Mouse (Mus musculus) left cerebral cortex, postnatal 25 days (tissue): ENCODE results near the gene Snx29. TPM values are rescaled to one million over a fixed set of nuclear protein-coding genes. Genes with fewer than 3 reads are reported as not detected.
"Not testable (repeated sequence)": the region's sequence is repeated elsewhere in the genome, so short reads cannot be mapped to it uniquely, and the experiment has no call there.

Experiments
- DNase-seq, 2 experiments: peaks; one replicate each; pipeline ENCODE4 v3.0.0; 2022; ENCODE audit warnings: low spot score in 2 of 2, mixed read lengths in 1 of 2
- intact Hi-C: fragments of 180-260 bp; cut with DNase I; formaldehyde crosslinking; loops from one replicate; pipeline ENCODE4 v1.15.1; 2025
- total RNA-seq, 2 experiments: library from RNA; stranded (reverse); gene quantifications; 2 replicates each; pipeline ENCODE4 v1.2.3; 2021

The Snx29 gene
- total RNA-seq, 2 experiments from 2014 or later, result 19.4 to 24.4 TPM

DNA sequence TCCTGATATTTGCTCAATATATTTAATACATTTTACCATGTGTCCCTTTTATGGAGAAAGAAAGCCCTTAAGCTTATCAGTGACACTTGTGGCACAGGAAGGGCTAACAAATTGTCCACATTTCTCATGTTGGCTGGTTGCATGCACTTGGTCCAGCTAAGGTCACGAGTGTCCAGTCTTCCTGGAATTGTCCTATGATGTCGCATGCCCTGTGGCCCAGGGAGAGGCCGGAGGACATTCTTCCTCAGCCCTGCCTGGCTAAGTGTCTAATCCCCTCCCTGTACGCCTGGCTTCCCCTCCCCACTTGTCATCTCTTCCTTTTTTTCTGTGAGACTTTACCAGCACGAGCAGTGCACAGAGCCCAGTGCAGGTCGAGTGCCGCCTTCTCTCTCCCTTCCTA, 29.2 kb downstream of the Snx29 start:
- no peak for DNase-seq
- intact Hi-C loops, result no loop called here

DNA sequence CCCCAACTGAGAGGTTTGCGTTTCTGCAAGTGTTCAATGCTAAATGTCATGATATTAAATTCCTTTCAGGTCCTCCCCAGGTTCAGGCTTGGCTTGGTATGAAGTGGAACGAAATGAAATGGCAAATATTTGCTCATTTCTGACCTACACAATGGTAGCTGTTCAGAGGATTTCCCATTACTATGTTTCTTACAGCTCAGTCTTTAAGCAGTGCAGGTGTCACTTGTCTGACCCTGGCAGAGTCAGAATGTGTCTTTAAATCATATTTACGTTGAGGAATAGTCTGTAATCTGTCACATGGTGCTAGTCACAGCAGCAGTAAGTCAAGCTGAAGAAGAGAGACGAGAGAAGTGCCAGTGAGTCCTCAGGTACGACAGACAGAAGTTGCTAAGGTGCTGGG, 36.5 kb downstream of the Snx29 start:
- no peak for DNase-seq
- intact Hi-C loops, result no loop called here

DNA sequence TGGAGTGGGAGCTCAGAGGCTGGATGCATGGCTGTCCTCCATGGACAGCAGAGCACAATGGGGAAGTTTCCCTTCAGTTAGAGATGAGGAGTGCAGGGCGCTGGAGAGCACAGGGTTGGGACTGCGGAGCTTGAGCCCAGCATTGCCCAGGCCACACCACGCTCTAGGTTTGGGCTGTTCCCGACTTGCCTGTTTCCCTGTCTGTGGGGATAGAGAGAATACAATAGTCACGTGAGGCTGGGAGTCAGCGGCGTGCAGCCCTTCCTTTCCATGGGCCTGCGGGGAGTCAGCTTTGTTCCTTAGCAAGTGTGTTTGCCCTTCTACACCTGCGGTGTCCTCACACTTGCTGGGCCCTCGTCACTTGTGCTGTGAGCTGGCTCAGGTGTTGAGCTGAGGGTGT, 37.2 kb downstream of the Snx29 start:
- DNase-seq, result no peak
- intact Hi-C loops, result loop anchor here (2.0 kb wide), 1 partner anchor 383 kb away; no protein-coding TSS in a partner anchor

DNA sequence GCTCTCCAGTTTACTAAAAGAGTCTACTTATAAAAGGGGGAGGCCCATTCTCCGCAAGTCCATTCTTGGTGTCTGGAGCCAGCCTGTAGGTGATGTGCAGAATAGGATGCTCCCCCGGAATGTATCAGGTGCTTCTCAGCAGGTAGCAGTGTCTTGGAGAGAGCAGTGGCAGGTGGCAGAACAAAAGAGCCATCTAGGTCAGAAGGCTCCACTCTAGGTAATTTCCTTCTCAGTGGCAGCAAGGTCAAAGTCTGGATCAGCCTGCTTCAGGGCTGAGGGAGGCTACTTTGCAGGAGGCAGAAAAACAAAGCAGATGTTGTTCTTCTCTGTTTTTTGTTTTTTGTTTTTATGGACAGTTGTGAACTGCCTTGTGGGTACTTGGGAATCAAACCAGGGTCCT, 37.9 kb downstream of the Snx29 start:
- intact Hi-C loops, result loop anchor here (2.0 kb wide), 1 partner anchor 382 kb away; no protein-coding TSS in a partner anchor
- DNase-seq, result not testable (repeated sequence)

DNA sequence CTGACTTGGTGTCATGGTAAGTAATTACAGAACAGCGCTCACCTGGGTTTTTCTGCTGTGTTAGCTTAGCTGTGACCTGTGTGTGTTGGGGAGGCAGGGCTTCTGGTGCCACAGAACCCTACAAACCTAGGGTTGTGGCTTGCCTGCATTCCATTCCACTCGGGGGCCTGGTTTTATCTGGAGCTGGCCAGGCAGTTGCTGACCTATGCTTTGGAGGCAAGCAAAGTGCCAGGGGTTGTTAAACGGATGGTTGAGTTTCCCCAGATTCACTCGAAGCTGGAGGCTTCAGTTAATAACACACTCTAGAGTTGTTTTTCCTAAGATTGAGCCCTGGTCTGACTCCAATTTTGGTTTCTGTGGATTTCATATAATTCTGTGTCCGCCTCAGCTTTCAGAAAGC, 42.9 kb downstream of the Snx29 start:
- intact Hi-C loops, result no loop called here
- DNase-seq, result no peak

DNA sequence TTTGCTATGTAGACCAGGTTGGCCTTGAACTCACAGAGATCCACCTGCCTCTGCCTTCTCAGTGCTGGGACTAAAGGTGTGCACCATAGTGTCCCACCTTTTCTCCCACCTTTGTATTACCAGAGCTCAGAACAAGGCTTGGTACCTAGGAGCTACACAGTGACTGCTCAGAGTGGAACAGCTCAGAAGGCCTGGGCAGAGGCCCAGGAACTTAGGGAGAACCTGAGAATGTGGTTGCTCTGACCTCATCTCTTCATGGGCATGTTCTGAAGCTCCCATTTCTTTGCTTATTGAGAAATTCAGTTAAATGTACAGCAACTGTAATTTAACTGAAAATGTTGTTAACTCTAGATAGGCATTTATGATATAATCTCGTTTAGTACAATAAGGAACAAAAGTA, 44.1 kb downstream of the Snx29 start:
- intact Hi-C loops, result no loop called here

DNA sequence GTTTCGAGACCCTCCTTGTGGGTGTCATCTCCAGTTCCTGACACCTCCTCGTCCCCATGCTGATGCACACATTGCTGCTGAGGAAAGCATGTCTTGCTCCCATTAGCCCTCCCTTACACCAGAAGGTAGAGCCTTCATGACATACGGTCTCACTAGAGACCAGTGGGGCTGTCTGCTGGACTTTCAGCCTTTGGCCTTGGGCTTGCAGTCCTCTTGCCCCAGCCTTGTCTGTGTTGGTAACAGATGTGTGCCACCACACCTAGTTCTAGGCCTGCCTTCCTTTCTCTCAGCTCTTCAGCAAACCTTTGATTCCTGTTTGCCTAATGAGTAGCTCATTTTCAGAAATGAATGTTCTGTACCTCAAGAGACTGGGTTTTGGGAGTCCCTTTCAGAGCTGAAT, 45.7 kb downstream of the Snx29 start:
- no peak for DNase-seq
- intact Hi-C loops, result no loop called here

More for the DNA sequence above, 44.1 kb downstream of the Snx29 start:
- no peak for DNase-seq

DNA sequence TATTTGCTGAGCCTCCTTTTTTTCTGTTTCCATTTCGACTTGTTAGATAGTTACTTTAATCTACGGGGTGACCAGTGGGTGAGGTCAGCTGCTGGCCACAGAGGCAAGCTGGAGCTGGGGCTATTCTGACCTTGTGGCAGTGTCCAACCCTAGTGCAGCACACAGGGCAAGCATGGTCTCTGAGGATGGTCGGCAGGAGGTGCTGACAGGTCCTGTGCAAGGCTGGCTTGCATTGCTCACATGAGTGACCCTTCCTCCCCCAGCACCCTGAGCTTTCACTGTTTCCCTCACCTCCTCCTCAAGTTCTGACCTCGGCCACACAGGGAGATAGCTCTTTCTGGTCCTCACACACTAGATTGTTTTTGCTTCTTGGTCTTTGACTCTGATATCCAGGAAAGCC, 46.5 kb downstream of the Snx29 start:
- DNase-seq, result no peak
- intact Hi-C loops, result no loop called here

DNA sequence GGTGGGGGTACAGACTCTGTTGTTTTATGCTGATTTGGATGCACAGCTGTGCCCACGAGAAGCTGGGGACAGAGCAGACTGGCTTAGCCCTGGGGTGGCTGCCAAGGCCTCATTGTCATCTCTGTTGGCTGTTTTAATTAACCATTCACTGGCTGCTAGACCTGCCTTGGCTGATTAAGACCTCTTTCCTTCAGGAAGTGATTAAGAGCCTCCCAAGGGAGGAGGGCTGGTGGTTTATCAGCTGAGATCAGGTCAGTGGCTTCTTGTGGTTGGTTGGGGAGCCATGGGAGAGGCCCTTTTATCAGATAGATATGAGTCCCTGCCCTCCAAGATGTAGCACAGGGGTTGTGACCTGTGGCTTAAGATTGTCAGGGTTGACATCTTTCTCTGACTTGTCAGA, 46.9 kb downstream of the Snx29 start:
- intact Hi-C loops, result no loop called here
- no peak for DNase-seq

DNA sequence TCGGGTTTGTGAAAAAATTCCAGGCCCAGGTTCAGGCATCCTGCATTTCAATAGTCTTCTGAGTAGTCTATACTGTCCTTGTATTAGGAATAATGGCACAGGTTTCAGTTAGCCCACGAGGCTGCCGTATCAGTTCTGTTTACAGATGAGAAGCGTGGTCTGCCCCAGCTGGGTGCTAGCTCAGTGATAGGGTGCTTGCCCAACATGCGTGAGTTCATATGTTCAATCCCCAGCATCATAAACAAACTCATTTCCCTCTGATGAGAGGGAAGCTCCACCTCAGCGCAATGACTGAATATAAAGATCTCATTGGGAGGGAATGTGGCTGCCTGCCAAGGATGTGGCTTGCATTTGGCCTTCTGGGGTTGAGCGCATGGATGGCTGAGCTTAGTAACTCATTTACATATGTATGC, 47.4 kb downstream of the Snx29 start:
- intact Hi-C loops, result no loop called here
- DNase-seq, result no peak

DNA sequence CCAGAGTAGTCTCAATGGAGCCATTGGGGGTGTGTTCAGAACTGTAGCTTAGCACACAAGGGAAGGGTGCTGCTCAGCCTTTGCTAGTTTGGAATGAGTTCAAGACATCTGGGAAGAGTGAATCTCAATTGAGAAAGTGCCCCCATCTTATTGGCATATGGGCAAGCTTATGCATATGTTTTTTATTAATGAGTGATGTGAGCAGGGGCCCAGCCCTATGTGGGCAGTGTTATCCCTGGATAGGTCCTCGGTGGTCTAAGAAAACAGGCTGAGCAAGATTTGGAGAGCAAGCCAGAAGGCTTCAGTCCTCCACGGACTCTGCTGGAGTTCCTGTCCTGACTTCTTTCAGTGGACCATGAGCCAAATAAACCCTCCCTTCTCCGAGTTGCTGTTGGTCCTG, 56.6 kb downstream of the Snx29 start:
- intact Hi-C loops, result no loop called here
- no peak for DNase-seq

DNA sequence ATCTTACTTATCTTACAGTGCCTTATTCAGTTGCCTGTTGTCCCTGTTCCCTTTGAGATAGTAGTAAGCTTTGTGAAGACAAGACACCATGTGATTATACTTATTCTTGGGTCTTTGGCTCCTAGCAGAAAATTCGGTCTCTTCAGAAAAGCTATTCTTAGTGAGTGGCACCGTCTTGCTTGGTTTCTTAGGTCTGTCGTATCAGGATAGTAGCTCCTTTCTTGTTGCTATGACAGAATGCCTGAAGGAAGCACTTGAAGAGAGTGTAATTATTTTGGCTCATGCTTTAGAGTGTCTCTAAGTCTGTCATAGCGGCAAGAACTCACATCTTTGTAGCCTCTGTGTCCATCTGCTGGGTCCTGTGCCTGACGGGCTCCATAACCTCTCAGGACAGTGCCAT, 57.3 kb downstream of the Snx29 start:
- DNase-seq, result peak in 1 of 2 experiments; percentile 48
- intact Hi-C loops, result no loop called here

DNA sequence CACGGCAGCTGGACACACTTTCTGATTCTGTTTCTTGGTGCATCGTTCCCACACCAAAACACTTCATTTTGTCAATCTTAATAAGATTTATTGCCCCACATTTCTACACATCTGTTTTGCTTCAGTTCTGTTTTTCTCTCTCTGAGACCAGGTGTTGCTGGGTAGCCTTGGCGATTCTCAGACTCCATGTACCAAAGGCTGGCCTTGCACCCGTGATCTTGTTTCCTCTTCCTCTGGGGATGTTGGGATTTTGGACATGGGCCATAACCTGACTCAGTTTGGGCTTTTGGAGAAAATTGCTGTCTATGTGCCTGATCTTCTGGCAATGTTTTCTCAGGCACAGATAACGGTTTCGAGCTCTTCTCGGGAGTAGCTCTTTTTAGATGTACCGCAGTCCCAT, 58.2 kb downstream of the Snx29 start:
- intact Hi-C loops, result no loop called here
- DNase-seq, result no peak

DNA sequence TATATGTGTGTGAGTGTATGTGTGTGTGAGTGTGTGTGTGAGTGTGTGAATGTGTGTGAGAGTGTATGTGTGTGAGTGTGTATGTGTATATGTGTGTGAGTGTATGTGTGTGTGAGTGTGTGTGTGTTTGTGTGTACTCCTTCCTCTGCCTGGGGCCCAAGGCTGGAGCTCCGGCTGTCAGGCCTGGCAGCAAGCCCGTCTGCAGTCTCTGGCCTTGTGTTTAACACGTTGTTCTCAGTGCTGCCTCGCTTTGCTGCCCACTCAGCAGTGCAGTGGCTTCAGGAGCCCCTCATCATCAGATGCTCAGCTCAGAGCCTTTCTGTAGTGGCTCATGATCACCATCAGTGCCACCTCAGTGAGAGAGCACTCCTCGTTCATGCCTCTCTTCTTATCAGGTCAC, 61.7 kb downstream of the Snx29 start:
- intact Hi-C loops, result no loop called here
- DNase-seq, result no peak

DNA sequence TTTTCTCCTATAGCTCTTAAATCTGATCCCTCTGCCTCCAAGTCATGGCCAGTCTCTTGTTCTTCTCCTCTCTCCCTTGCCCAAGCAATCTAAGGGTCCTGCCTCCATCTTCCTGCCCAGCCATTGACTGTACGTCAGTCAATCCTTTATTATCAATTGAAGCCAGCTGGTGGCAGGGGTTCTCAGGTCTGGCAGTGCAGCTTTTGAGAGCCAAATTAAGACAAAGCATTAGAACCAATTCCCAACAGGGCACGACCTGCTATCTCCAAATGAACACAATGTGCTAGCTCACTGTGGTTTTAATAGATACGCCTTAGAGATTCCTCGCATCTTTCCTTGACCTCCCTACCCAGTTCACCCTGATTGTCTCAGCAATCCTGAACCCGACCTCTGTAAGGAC, 62.4 kb downstream of the Snx29 start:
- DNase-seq, result no peak
- intact Hi-C loops, result no loop called here

DNA sequence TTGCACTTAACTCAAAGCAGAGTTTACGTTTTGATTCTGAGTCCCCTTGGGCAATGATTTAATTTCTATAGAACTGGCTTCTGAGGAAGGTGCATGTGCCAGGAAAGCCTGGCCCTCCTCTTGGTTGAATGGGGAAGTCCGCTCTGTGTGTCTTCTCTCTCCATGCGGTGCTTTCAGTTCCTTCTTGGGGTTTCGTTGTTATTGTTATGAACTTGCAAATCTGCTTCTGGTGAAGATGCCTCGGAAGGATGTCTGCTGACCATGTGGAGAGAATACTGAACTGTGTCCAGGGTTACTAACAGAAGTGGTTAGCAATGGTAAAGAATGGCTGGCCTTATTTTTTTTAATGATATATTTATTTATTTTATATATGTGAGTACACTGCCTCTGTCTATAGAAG, 63.1 kb downstream of the Snx29 start:
- intact Hi-C loops, result no loop called here
- no peak for DNase-seq

DNA sequence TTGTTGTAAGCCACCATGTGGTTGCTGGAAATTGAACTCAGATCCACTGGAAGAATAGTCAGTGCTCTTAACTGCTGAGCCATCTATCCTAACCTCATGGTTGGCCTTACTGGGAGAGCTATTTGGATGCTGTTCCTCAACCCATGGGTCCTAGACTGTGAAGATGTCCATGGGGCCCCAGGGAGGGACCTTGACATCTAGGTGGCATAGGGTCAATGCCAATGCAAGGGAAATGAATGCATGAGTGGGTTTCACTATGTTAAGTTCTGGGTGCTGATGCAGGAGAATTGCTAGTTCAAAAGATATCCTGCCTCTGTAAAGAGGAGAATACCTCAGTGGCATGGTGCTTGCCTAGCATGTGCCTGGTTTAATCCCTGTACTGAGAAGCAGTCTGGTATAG, 63.5 kb downstream of the Snx29 start:
- intact Hi-C loops, result no loop called here
- DNase-seq, result no peak

DNA sequence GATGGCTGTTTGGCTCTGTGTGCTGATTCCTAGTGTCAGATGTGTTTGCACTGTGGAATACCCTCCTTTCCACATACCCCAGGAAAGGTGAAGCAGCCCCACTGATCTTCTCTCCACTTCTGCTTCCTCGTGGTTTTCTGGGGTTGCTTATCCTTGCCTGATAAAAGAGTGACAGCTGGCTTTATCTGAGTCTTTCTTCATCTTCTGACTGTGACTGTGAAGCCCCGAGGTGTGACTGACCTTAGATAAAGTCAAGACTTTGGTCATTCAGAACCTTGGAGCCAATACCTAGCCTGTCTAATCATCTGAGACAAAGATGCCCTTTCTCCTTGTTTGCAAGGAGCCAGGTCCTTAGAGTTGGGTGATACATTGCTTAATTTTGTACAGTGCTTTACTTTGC, 65.4 kb downstream of the Snx29 start:
- intact Hi-C loops, result no loop called here
- DNase-seq, result no peak

DNA sequence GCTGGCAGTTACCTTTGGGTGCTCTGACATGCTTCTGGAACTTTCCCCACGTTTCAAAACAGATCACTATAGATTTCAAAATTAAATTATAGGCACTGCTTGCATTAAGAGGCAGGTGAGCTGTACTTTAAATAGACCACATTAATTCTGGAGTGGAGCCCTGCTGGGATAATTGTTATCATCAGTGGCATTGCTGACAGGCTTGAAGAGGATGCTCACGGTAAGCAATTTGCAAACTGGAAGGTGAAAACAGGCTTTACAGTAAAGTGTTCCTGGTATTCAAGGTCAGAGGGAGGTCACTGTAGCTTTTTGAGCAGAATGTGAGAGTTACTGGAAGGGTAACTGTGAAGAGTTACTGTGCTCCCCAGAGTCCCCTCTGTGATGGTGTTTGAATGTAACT, 66.6 kb downstream of the Snx29 start:
- intact Hi-C loops, result no loop called here
- no peak for DNase-seq

DNA sequence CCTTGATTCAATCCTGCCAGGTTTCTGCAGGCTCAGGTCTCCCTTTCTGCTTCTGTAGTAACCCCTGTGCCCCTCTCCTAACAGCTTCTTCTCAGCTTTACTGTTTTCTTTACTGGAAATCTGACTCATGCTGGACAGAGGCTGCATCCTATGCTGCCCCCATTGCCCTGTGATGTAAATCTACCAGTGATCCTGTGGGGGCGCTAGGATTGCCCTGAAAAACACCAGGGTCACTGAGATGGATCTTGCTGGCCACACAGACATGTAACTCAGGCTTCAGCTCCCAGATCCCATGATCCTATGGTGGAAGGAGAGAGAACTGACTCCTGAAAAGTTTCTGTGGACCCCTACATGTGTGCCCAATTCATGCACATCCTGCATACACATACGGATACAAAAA, 73.9 kb downstream of the Snx29 start:
- DNase-seq, result no peak
- intact Hi-C loops, result no loop called here

DNA sequence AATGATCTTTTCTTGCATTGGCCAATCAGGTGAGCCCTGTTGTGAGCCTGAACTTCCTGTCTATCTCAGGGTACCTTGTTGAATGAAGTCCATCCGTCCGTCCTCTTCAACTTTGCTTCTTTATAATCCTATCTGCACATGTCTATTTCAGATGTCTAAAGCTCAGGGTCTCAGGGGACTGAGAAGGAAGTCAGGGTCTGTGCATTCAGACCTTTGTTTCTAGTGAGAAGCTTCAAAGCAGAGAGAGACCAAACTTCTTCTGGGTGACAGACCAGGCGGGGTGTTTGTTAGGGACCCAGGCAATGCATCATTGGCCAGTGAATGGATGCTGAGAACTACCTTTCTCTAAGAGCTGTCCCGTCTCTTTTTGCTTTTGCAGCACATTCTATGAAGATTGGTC, 76.7 kb downstream of the Snx29 start:
- intact Hi-C loops, result no loop called here
- DNase-seq, result no peak

DNA sequence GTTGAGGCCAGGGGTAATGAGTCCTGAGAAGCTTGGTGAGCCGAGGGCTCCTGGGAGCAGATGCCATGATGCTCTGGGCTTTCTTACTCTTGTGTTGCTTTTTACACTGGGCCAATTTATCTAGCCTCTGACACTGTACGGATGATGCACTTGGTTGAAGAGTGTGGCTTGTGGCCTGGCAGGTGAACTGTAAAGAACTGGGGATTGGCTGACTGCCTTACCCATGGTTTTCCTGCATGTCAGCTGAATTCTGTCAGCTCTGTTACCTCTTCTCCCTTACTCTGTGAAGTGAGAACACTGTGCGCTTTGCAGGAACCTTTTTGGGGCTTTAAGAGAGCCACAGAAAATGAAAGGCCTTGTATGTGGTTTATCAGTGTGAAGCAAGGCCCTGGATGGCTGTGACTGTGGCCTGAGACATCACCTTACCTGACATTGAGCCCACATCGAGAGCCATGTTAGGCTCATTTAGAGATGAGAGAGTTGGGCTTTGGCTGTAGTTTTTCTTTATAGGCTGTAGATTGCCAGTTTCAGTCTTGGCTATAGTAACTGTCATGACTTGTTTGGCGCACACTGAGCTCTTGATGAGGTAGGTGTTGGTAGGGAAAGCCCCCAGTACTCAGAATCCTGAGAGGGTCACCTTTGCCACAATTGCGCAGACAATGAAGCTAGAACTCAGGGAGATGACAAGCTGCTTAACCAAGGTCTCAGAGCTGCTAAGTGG, 77.3 kb downstream of the Snx29 start:
- DNase-seq, result no peak
- intact Hi-C loops, result no loop called here
